Comparison of ENCODE assay signal across 8 mouse cellular contexts in the genomic region with DNA sequence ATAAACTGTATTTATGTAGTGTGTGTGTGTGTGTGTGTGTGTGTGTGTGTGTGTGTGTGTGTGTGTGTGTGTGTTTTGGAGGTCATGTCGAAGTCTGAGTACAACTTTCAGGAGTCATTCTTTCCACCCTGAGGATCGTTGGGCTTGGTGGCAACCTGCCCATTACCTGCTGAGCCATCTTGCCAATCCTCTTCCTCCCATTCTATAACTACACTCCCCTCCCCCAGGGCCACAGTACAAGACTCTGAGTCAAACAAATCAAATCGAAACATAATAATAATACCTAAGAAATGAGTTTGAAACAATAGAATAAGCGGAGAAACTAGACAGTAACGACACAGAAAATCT. TPM values are rescaled to one million over a fixed set of nuclear protein-coding genes. Genes with fewer than 3 reads are reported as not detected.
DNase-seq lines count a peak whose midpoint lies in the region; ATAC-seq lines count a peak whose summit lies in the region.

No protein-coding gene starts in this region.

- H3K9ac ChIP-seq in heart, embryonic 16.5 days (ENCODE audit: low read length), result no peak overlapping the region
- H3K9ac ChIP-seq in hindbrain, embryonic 15.5 days, result no peak overlapping the region
- H3K9ac ChIP-seq in stomach, embryonic 15.5 days, result no peak overlapping the region

- H3K4me3 ChIP-seq in heart, embryonic 16.5 days (ENCODE audit: low read length), result peak overlapping the region; percentile 90
- peak overlapping the region; percentile 72 for H3K4me3 ChIP-seq in hindbrain, embryonic 15.5 days
- H3K4me3 ChIP-seq in stomach, embryonic 15.5 days (replicated peaks), result peak overlapping the region; percentile 62; the same call in 1 of the 2 replicates

- DNase-seq in heart, postnatal 14 days, result no peak
- DNase-seq in right cerebral cortex, postnatal 10 days (ENCODE audit: low spot score in 2 of 2), result peak; percentile 35 to 42
- DNase-seq in right cerebral cortex, postnatal 36 days (ENCODE audit: low spot score in 2 of 2), result no peak
- no peak for DNase-seq in frontal cortex, adult 2 months (ENCODE audit: extremely low spot score in 1 of 2, low spot score in 1 of 2)
- DNase-seq in thymus, adult 18-20 months, result no peak

- no peak overlapping the region for H3K27ac ChIP-seq in heart, embryonic 16.5 days (ENCODE audit: low read length)
- H3K27ac ChIP-seq in hindbrain, embryonic 15.5 days (replicated peaks), result peak overlapping the region; percentile 85
- H3K27ac ChIP-seq in stomach, embryonic 15.5 days, result no peak overlapping the region

- WGBS in heart, embryonic 16.5 days, result 63% methylated on average over 5 of the region's 5 CpGs
- 59% methylated on average over 5 of the region's 5 CpGs for WGBS in hindbrain, embryonic 15.5 days
- 59% methylated on average over 5 of the region's 5 CpGs for WGBS in stomach, embryonic 15.5 days

- no peaks in the 10 kb centered on the region for H3K9me3 ChIP-seq in heart, embryonic 16.5 days (replicated peaks; ENCODE audit: control insufficient read depth, low read length)
- no peaks in the 10 kb centered on the region for H3K9me3 ChIP-seq in hindbrain, embryonic 15.5 days
- no peaks in the 10 kb centered on the region for H3K9me3 ChIP-seq in stomach, embryonic 15.5 days

- peak overlapping the region; percentile 87 for H3K4me2 ChIP-seq in heart, embryonic 16.5 days (ENCODE audit: low read depth, low read length)
- peak overlapping the region; percentile 61 for H3K4me2 ChIP-seq in hindbrain, embryonic 15.5 days
- peak overlapping the region; percentile 72; the same call in 1 of the 2 replicates for H3K4me2 ChIP-seq in stomach, embryonic 15.5 days

- H3K36me3 ChIP-seq in heart, embryonic 16.5 days (ENCODE audit: control insufficient read depth, insufficient read depth), result no peaks in the 10 kb centered on the region
- H3K36me3 ChIP-seq in hindbrain, embryonic 15.5 days, result 0 out of 2 replicates have a peak, but pooled peaks cover 4% of the 10 kb centered on the region
- H3K36me3 ChIP-seq in stomach, embryonic 15.5 days, result no peaks in the 10 kb centered on the region

- intact Hi-C loops in heart, postnatal 14 days (cut with DNase I), result no loop called here

- peaks cover 7% of the 10 kb centered on the region; the same call in 1 of the 2 replicates for H3K4me1 ChIP-seq in heart, embryonic 16.5 days (ENCODE audit: control insufficient read depth, insufficient read depth, low read length)
- peaks cover 12% of the 10 kb centered on the region for H3K4me1 ChIP-seq in hindbrain, embryonic 15.5 days (replicated peaks)
- H3K4me1 ChIP-seq in stomach, embryonic 15.5 days, result no peaks in the 10 kb centered on the region

- no peak for ATAC-seq in heart, embryonic 16.5 days (replicated peaks; ENCODE audit: extremely low read depth, insufficient read depth, low FRiP score)
- no peak for ATAC-seq in hindbrain, embryonic 15.5 days (ENCODE audit: low FRiP score, low read depth)
- no peak for ATAC-seq in stomach, embryonic 15.5 days (ENCODE audit: insufficient read depth, low FRiP score, low read depth)

- no peaks in the 10 kb centered on the region for H3K27me3 ChIP-seq in heart, embryonic 16.5 days (ENCODE audit: control insufficient read depth, insufficient read depth, low read length)
- no peaks in the 10 kb centered on the region for H3K27me3 ChIP-seq in hindbrain, embryonic 15.5 days
- no peaks in the 10 kb centered on the region for H3K27me3 ChIP-seq in stomach, embryonic 15.5 days (replicated peaks)

RNA-seq across cellular contexts. Expression of a gene that starts 0.6 kb away (rescaled TPM):
- polyA plus RNA-seq in heart, embryonic 16.5 days (2015; fragmentation: Nextera tagmentation; extraction: Ambion mirVana), result 10.0 and 11.7 TPM in 2 replicates
- total RNA-seq in heart, postnatal 14 days (2021), result 1 to 10 TPM; 5.3 to 7.2 TPM
- 23.2 TPM in 2 replicates for polyA plus RNA-seq in hindbrain, embryonic 15.5 days (2015; fragmentation: Nextera tagmentation; extraction: Ambion mirVana)
- polyA plus RNA-seq in stomach, embryonic 15.5 days (2015; fragmentation: Nextera tagmentation; extraction: Ambion mirVana), result 12.3 and 12.7 TPM in 2 replicates
- 18.1 and 19.5 TPM in 2 replicates for polyA plus RNA-seq in frontal cortex, adult 2 months (2012; rRNA removed)

RNA-seq across cellular contexts. Expression of a gene that starts 41.9 kb away (rescaled TPM):
- 170 and 195 TPM in 2 replicates for polyA plus RNA-seq in heart, embryonic 16.5 days (2015; fragmentation: Nextera tagmentation; extraction: Ambion mirVana)
- total RNA-seq in heart, postnatal 14 days (2021), result 10 to 100 TPM in 1 of 2 experiments, 1 to 10 TPM in 1; 7.7 to 13.6 TPM
- 37.7 and 46.5 TPM in 2 replicates for polyA plus RNA-seq in hindbrain, embryonic 15.5 days (2015; fragmentation: Nextera tagmentation; extraction: Ambion mirVana)
- polyA plus RNA-seq in stomach, embryonic 15.5 days (2015; fragmentation: Nextera tagmentation; extraction: Ambion mirVana), result 170 and 178 TPM in 2 replicates
- polyA plus RNA-seq in frontal cortex, adult 2 months (2012; rRNA removed), result 4.1 and 4.7 TPM in 2 replicates

Comparison
In these comparisons a context has a peak if more than half of its experiments do, and no peak if none do; other contexts are left out.
1. DNase-seq: peak in right cerebral cortex, postnatal 10 days (2 of 2); none in heart, postnatal 14 days (0 of 2), right cerebral cortex, postnatal 36 days (0 of 2), frontal cortex, adult 2 months (0 of 2) and thymus, adult 18-20 months (0 of 2).
2. Peak in every context shown above with its lines, with median percentiles within 50 percentile points of each other: H3K4me2 ChIP-seq and H3K4me3 ChIP-seq.